Mouse (Mus musculus) liver, postnatal 0 days (tissue): Measurements from ENCODE around the gene Usp26.

Source experiments
- CTCF ChIP-seq: sonication (generic); IDR thresholded peaks from 2 replicates; pipeline ENCODE4 v1.5.1; 2016; ENCODE audit warnings: antibody characterized with exemption, low read depth
- EP300 ChIP-seq: IDR thresholded peaks from 2 replicates; pipeline ENCODE4 v1.6.1; 2016; ENCODE audit warnings: antibody characterized with exemption, low read depth, mild to moderate bottlenecking

DNA sequence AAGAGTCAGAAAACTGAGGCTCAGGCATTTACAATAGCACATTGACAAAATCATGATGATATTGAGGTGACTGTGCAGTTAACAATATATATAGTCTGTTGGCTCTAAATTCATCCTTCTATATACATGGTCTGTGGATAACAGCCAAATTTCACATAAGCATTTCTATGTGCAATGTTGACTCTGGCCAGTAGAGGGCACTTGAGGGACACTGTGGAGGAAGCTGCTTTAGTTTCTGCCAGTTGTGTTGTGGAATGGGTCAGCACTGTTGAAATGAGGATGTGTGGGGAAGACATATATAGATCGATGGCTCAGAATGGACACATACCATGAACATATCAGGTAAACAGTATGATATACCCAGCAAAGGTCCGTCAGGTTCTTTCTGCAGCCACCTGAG is 64.6 kb downstream of the Usp26 start:
- peak; percentile 76 for TF ChIP-seq CTCF
- no peak for TF ChIP-seq EP300
